Mouse (Mus musculus) cerebellum, adult (tissue): ENCODE measurements around the gene Atp2b4.
"Not testable (repeated sequence)": the region's sequence is repeated elsewhere in the genome, so short reads cannot be mapped to it uniquely, and the experiment has no call there.

ENCODE experiments used
- ATAC-seq: cut with Nextera tagmentation; 2 replicates; pipeline ENCODE4 v1.9.2; 2017; ENCODE audit warnings: mild to moderate bottlenecking, moderate library complexity, mixed read lengths; ENCODE audit not compliant: insufficient number of reproducible peaks, low FRiP score, low TSS enrichment

The Atp2b4 gene

DNA sequence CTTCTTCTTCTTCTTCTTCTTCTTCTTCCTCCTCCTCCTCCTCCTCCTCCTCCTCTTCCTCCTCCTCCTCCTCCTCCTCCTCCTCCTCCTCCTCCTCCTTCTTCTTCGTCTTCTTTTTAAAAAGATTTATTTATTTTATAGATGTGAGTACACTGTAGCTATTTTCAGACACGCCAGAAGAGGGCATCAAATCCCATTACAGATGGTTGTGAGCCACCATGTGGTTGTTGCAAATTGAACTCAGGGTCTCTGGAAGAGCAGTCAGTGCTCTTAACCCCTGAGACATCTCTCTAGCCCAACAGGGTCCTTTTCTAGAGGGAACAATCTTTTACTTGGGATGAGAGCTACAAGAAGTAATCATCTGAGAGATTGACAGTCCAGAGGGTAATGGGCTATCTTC is 99.0 kb downstream of the Atp2b4 start:
- not testable (repeated sequence) for ATAC-seq

DNA sequence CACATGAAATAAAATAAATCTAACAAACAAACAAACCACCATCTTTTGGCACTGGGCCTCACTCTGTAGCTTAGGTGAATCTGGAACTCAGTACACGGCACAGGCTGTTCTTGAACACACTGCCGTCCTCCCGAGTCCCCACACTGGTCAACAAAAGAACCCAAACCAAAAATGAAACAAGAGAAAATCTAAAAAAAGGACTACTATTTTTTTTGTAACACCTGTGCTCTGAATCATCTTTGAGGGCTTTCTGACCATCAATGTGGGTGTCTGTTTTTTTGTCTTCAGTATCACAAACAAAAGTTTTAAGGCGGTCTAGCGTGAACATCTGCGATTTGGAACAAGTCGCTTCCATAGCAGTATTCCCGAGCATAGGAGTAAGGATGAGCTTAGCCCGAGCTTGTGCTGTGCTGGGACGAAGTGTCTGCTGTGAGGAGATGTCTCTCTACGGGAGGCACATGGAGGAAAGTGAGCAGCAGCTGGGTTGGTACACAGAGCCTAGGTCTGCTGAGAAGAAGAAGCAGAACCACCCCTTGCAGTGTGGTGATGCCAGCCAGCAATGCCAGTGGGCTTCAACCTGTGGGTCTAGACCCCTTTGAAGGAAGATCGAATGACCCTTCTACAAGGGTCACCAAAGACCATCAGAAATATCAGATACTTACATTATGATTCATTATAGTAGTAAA is 102.8 kb downstream of the Atp2b4 start:
- ATAC-seq, result no peak

DNA sequence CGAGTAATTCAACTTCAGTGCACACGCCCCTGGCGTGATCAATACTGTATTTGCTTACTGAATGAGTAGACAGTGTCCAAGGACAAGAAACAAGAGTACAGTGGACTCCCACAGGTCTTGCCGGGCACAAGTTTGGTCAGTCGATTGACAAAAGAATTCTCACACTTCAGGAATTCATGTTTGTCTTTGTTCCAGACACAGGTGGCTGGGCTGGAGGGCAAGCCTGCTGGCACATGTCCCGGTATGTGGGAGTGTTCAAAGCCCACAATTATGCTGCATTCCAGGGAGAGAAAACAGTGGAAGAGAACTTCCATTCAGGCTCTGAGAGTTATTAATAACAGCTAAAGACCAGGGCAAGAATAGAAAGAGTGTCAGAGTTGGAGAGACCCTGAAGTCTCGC is 104.9 kb downstream of the Atp2b4 start:
- ATAC-seq, result no peak

DNA sequence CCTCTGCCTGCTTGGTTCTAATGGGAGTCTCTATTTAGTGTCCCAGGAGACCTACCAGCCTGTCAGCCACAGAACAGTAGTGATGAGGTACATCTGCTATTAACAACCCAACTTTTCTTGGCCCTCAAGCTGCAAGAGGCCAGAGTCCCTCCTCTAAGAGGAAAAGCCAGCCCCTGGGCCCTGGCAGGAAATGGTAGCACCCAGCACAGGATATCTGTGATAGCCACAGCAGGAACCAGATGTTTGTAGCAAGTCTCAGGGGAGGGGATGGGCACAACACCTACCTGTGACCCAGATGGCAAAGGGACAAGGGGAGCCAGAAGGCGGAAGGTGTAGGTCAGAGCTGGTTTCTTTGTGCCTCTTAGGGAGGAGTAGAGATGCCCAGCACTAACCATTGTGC is 106.0 kb downstream of the Atp2b4 start:
- no peak for ATAC-seq

DNA sequence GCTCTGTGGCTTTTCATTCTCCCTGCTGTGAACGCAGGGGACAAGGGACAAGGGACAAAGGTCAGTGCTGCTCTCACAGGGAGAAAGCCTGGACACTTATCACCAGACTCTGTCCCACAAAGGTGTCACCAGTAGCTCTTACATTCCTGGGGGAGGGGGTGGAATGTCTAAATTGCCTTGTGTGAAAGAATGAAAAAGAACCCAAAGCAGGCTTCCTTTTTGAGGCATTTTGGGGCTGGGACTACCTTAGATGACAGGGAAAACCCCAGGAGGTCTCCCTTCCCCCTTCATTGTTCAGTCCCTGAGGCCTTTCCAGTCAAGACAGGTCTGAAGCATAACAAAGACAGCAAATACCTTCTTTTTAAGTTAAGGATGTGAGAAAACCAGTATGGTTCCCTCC is 106.5 kb downstream of the Atp2b4 start:
- ATAC-seq, result no peak

DNA sequence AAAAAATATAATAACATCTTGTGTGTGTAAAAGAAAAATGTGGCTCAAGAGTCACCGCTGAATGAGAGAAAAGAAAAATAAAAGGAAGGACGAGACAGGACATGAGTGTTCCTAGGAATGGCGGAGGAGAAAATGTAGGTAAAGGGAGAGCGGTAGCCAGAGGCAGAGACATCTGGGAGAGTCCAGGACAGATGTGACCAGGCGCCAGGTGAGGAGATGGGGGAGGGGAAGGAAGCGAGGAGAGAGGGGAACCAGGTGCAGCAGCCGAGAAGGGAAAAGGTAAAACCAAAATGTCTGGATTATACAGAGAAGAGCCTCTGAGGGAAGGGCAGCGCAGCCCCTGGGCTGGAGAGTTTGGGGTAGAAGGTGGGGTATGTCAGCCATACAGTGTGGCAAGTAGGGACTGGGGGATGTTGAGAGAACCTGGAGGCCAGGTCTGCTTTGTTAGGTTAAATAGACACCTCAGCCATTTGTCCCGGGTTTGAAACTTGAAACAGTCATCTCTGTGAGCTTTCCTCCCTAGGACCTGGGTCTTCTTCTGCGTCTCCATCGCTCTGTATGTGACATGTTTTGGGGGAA is 107.2 kb downstream of the Atp2b4 start:
- ATAC-seq, result no peak

DNA sequence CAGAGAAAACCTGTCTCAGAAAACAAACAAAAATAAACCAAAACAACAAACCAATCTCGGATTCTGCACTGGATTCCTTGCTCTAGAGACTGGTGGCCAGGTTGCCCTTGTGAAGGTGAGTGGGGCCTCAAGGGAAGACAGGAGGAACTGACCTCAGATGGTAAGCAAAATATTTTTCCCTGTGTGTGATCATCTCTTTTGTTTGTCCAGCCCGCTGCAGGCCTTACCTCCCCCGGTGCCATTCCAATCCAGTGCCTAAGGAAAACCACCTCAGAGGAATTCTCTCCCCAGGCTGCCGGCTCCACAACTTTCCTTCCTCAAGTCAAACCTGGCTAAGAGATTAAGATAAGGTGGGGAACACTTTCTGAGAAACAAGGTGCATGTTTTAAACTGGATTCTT is 108.6 kb downstream of the Atp2b4 start:
- ATAC-seq, result no peak

DNA sequence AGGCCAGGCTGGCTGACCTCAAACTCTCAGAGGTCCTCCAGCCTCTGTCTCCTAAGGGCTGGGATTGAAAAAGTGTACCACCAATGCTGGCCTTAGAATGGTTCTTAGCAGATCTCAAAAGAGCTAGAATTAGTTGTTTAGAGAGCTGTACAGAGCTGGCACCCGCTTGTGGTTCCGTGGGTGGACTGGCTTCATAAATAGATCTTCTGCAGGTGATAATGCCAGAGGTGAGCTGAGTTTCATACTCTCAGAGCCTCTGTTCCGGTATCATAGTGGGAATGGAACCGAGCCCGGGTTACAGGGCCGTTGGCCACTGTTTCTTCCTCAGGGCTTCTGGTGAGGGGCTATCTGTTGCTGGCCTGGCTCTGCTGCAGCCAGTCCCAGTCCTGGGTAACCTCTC is 109.8 kb downstream of the Atp2b4 start:
- no peak for ATAC-seq

DNA sequence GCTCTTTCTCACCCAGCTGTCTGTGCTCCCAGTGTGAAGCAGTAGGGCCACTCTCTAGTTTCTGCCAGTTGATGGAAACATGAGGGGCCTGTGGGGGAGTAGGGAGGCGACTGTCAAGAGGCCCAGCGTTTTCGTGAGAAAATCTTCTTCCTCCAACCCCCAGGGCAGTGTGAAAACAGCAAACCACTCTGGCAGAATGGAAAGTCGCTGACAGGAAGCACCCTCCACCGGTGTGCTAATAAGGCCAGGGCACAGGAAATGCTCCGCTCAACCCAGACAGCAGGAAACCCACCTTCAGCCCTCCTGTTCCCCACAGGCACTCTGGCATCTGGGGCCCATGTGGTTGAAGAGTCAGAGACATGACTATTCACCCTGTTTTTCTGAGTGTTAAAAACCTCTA is 110.9 kb downstream of the Atp2b4 start, which contains the start of gene Lax1:
Lax1 (minus strand) TSS at position 212 of the 400 bp plus-strand sequence.
- ATAC-seq, result no peak

DNA sequence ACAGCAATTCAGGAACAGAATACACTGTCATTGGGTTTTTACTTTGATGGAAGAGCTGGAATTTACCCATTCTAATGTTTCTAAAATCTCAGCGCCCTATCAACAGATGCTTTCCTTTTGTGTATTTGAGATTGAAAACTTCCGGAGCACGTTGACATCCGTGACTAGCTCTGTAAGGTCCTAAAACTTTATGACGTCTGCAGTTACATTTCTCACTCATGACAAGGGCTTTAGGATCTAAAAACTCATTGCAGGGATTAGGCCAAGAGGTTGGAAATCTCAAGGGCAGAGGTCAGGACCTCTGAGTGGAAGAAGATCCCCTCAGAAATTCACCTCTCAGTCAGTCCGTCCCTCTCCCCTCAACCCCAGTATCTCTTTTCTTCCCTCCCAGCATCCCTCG is 112.5 kb downstream of the Atp2b4 start:
- no peak for ATAC-seq

DNA sequence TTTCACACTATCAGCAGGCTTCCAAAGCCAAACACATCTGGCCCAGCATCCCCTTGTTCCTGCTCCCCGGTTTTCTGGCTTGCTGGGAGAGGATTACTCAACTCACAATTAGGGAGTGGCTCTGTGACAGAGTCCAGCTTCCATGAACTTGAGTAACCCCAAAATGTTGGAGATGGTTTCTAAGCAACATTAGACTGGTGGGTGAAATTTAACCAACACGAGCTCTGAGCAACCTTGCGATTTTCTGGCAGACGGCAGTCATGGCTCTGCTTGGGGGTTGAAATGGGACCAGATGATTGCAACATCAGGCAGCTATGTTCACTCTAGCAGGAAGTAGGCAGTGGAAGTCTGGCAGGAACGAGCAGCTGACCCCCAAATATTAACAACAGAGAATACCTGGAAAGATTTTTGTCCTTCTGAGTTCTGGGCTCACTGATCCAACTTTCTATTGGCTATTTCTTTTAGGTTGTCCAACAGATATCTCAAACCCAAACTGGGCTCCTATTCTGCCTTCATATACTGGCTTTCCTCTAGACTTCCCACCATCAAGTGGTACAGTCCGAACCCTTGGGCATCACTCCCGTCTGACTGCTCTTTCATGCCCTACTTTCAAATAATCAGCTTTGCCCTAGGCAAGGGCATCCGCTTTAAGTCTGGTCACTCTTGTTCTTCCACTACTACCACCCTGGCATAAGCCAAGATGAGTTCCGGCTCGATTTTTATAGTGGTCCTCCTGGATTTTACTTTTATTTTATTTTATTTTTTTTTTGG is 114.9 kb downstream of the Atp2b4 start:
- no peak for ATAC-seq

DNA sequence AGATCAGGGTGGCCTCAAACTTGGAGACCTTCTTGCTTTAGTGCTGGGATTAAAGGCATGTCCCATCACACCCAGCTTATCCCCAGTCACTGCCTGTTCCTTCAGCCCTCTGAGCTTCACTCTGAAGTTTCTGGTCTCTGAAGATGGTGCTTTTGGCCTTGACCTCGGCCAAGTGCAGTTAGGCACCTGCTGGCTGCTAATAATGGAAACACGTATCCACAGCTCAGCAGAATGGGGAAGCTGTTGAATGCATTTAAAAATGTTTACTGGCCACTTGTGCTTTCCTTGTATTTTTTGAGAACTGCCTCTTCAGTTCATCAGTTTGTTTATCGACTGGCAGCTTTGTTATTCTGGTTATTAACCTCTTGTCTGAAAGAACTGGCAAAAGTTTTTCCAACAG is 129.0 kb downstream of the Atp2b4 start:
- no peak for ATAC-seq

DNA sequence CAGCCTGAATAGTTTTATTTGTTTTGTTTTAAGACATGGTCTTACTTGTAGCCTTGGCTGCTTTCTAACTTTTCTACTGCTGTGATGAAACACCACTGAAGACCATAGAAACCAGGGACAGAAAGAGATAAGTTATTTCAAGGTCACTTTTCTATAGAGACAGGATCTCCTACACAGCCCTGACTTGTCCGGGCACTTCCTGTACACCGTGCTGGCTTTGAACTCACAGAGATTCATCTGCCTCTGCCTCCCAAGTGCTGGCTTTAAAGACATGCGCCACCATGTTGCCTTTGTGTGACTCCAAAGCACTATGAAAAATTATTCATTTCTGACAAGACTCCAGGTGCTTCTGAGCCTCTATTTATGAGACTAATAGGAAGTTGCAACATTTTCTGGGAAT is 129.6 kb downstream of the Atp2b4 start:
- no peak for ATAC-seq

DNA sequence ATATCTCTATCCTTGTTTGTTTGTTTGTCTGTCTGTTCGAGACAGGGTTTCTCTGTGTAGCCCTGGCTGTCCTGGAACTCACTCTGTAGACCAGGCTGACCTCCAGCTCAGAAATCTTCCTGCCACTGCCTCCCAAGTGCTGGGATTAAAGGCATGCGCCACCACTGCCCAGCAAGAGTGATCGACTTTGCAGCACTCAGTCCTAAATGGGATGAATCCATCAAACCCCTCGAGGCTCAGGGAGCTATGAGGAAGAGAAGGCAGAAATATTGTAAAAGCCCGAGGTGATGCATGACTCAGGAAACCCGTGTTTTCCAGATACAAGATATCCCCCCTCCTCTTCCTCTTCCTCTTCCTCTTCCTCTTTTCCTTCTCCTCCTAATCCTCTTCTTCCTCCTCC is 130.1 kb downstream of the Atp2b4 start:
- ATAC-seq, result no peak

DNA sequence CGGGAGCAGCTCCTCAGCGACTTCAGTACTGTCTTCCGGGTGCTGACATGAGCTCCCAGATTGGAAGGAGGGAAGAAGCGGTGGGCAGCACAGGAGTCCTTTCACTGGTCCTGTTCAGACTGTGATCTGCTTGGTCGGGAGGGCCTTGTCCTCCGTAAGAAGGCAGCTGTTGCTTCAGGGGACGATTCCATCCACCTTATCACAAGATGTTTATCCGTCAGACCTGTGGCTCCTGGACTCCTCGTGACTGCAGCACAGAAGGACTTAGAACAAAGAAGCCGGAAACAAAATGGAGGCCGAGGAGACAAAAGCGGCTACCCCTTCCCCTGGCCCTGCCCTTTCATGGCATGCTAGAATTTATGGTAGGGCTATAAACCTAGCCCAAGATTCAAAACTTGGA is 130.7 kb downstream of the Atp2b4 start:
- ATAC-seq, result no peak

DNA sequence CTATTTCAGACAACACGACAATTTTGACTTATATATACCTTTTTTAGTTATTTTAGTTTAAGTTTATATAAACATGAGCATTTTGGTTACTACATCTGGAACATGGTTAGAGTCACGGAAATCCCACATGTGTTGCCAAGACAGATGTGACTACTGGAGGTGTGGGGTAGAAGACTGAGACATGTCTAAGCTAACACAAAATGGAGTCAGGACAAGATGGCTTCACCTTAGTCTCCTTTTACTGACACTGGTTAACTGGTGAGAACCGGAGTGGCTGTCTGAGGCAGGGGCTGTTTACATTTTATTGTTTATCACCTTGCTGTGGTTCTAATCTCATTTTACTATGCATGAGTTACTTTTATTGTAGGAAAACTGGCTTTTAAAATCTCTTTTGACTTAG is 132.2 kb downstream of the Atp2b4 start:
- ATAC-seq, result no peak

DNA sequence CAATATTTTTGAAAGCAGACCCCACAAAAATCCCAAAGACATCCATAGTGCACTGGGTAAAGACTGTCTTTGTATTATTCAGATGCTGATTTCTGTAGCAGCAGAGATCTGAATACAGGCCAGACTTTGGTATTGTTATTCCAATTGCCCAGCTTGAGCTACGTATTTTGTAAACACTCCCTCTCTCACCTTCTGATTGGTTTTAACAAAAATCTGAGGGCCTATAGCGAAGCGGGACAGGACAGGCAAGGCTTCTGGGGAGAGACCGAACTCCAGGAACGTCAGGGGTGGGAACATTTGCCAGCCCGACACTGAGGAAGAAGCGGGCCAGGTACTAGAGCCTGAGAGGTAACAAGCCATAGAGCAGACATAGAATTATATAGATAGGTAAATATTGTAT is 133.1 kb downstream of the Atp2b4 start:
- no peak for ATAC-seq

DNA sequence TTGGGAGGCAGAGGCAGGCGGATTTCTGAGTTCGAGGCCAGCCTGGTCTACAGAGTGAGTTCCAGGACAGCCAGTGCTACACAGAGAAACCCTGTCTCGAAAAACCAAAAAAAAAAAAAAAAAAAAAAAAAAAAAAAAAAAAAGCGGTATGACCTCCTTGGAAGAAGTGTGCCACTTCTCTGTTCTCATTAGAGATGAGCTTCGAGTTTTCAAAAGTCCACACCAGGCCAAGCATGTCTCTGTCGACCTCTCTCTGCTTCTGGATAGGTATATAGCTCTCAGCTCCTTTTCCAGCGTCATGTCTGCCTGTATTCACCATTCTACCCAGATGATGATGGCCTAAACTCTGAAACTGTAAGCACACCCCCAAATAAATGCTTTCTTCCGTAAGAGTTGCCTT is 135.1 kb downstream of the Atp2b4 start:
- not testable (repeated sequence) for ATAC-seq

DNA sequence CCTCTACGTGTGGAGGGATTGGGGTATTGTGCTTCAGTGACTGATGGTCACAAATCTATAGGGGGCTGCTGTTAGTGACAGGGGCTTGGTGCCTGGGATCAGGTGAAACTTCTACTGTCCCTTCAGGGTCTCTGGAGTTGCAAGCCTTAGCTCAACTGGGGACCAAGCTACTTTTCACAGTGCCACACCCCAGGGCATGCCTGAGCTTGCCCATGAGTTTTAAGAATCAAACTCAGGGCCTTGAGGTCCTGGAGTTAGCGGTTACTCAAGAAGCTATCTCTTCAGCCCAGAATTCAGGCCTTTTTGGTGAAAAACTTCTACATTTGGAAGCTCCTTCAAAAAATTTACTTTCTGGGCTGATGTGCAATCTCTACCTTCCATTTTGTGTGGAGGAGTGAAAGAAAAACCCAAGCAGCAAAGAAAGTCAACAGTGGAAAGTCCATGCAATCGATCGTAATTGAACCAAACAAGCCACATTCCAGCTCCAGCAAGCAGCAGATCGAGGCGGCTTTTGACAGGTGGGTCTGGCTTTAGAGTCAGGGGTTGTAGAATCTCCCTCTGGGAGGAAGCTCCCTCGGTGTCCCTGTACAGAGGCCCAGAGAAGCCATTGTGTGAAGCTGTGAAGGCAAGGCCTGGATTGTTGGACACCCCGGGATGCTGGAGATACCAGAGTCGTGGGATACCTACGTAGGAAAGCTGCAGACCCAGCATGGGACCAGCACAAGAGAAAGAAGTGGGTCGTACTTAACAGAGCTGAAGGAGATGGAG is 136.5 kb downstream of the Atp2b4 start:
- no peak for ATAC-seq

DNA sequence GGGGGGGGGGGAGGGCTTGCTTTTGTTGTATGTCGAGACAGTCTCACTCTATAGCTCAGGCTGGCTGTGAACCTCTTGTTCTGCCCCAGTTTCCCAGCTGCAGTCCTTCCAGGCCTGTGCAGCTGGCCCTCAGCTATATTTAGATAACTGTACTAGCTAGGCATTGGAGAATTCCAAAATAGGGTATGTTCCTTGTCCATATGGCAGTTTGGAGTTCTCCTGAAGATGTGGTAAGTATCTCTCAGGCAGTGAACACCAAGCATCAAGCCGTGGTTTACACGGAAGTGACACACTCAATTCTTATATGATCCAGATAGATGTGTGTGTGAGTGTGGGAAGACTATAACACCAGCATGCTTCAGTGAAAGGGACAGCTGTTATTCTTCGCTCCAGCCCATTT is 137.4 kb downstream of the Atp2b4 start:
- no peak for ATAC-seq

DNA sequence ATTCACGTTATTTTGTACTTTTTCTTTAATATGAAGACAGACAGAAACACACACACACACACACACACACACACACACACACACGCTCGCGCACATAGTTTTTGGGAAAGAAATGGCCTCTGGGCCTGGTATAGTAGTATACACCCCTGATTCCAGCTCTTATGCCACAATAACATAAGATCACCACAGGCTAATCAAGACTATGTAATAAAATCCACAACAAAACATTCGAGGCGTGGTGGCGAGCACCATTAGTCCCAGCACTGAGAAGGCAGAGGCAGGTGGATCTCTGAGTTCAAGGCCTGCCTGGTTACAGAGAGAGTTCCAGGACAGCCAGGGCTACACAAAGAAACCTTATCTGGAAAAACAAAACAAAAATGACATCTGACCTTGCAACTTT is 137.9 kb downstream of the Atp2b4 start:
- no peak for ATAC-seq
